Mouse (Mus musculus): Measurements from ENCODE around the gene Wdr73.

DNA sequence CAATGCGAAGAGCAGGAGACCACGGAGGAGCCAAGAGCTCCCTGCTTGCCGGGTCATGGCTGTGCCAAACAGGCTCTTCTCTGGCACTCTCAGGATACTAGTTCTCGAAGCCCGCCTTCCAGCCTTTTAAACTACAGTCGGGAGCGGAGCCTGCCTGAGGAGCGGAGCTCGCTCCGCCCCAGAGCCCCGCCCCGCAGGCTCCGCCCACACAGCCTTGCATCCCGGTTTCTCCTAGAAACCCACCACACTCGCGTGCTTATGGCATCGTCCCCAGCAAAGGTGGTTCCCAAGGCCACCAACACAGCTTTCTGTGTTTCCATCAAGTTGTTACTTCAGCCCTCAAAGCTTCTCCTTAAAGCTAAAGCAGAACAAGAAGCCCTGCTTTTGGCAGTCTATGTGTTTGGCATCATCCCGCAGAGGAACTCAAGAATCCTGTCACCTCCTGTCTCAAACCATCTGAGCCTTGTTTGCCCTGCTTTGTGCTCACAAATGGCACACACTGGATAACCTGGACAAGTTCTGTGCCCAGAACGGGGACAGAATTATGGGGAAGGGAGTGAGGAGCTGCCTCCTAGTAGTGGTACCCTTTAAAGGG, 3.9 kb upstream of the Wdr73 start, which contains the start of gene Nmb:
- TF ChIP-seq CTCF (IDR thresholded peaks at IDR 0.05; ENCODE audit: low read depth) = no peak
- TF ChIP-seq EP300 (IDR thresholded peaks at IDR 0.05; ENCODE audit: low read depth) = no peak

Measured in heart, postnatal 0 days (tissue).